Mouse (Mus musculus): ENCODE results near the gene Ttll9.
A peak's percentile ranks its signal among the peaks of the same experiment; 100 is the strongest.

Gene Ttll9

DNA sequence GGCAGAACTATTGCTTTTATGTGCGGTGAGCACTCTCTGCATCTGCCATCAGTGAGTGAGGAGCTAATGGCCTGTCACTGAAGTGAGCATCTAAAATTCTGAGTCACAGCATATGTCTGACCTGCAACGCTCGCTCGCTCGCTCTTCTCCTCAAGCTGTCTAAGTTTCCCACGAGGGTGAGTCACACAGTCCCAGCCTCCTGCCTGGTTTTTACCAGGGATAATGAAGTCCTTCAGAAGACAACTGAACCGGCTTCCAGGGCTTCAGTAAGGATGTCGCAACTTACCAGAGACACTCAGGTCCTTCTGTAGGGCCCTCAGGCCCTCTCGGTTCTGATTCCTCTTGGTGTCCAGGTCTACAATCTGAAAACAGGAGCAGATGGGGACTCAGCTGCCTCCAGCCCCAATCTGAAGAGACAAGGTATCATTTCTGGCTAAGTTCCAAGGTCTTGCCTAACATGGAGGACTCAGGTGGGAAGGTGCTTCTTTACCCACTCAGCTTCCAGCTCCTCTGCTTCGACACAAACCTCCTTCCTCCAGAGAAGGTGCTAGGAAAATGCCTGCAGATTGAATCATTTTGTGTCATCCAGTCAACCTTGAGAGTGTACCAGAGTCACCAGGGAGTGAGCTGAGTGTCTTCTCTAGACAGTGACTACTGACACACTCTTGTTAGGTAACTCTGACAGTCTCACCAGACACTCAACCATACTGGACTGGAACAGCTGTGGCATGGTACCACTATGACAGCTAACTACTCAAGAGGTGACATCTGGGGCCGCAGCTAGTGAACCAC is 51.6 kb downstream of the Ttll9 start:
- DNase-seq (ENCODE audit: low spot score) = no peak

DNA sequence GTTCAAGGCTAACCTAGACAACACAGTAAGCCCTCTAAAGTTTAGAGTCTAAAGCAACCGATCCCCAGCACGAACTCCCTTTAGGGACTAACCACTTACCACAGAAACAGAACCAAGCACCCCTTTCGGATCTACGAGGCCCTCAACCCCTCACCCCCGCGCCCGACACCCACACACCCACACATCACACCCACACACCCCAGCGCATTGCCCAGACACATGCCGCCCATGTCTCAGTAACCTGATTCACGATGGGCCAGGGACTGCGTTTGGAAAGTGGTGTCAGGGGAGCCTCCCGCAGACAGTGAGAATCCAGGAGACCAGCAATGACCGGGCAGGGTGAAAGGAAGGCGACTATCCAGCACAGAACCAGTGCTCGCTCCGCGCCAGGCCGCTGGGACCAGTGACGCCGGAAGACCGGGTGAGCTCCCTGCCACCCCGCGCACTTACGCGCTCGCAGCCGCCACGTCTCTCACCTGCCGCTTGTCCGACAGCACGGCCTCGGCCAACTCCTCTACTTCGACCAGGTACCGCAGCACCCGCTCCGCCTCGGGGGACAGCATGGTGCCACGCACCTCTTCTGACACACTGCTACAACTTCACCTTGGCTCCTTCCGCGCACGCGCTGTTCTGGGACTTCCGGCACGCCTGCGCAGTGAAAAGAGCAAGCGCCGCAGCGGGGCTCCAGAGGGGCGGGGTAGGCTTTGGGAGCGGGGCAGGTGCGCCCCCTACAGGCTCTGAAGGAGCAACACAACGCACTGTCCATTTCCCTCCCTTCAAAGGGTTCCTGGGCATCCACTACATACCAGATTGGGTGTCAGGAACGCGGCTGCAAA is 52.7 kb downstream of the Ttll9 start, which contains the start of gene Pdrg1:
Pdrg1 (minus strand) TSS at position 670 of the 836 bp plus-strand sequence.
- DNase-seq (ENCODE audit: low spot score) = peak; percentile 85

DNA sequence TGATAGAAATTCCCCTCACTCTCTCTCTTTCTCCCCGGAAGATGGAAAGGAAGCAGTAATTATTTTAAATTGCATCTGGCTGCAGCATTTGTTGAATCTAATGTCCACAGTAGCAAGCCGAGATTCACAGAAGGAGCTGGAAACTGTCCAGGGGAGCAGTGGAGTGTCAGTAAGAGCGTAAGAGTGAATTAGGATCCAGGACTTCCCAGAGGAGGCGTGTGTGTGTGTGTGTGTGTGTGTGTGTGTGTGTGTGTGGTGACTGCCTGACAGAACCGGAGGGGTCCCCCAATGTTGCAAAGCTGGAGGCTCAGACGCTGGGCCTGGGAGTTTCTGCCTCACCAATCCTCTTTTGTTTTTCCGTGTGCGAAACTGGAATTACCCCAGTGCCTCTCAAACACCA is 53.5 kb downstream of the Ttll9 start:
- no peak for DNase-seq (ENCODE audit: low spot score)

DNA sequence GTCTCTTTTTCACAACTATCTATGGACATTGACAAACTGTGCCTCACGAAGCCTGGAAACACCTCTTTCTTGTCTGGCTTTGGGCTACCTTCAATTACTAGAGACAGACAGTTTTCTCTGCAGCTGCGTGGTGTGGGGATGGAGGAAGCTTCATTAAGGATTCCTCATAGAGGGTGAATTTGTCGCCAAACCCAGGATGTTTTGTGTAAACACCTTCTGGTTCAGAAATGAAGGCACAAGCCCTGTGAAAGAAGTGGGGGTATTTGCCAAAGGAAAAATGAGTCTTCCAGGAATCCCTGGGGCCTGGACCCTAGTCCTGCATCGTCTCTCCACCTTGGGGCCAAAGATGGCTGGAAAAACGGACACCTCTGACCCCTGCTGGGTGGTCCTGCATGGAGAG is 54.5 kb downstream of the Ttll9 start:
- no peak for DNase-seq (ENCODE audit: low spot score)

DNA sequence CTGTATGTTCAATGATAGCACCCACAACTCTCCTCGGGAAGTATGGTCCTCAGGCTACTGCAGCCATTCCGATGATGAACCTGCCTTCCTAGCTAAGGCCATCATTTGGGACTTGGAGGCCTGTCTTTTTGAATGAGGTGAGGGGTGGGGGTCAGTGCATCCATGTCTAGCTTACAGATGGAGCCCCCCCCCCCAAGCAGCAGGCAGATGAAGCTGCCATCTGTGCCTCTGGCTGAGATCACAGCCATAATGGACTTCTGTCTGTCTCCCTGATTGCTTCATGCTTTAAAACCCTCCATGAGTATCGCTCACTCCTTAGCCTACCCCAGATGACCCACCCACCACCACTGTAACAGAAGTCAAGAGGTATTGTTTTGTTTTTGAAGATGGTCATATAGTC is 57.1 kb downstream of the Ttll9 start:
- DNase-seq (ENCODE audit: low spot score) = no peak

DNA sequence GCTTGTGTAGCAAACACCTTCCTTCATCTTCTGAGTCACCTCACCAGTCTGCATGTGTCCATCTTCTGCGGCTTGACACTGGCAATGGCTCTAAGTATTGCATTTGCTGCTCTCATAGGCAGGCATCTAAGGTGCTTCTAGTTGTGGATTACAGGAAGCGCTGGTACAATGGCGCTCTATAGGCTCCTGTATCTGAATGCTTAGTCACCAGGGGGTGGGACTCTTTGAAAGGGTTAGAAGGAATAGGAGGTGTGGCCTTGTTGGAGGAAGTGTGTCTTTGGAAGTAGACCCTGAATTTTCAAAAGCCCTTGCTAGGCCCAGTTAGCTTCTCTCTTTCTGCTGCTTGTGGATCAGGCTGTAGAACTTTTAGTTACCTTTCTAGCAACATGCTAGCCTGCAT is 58.9 kb downstream of the Ttll9 start:
- DNase-seq (ENCODE audit: low spot score) = no peak

DNA sequence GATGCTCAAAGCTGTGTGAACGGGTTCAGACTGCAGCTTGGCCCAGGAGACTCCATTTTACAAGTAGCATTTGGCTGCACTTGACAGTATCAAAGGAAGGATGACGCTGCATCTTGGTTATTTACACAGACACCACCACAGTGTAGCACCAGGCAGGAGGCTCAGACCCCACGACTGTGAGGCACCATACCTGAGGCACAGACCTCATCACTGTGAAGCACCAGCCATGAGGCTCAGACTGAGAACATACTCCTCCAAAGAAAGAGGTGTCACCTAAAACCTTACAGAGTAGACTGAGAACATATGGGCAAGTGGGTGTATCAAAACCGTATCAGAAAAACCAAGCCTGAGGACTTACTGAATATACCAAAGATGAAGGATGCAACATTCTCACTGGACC is 60.6 kb downstream of the Ttll9 start:
- DNase-seq (ENCODE audit: low spot score) = no peak

DNA sequence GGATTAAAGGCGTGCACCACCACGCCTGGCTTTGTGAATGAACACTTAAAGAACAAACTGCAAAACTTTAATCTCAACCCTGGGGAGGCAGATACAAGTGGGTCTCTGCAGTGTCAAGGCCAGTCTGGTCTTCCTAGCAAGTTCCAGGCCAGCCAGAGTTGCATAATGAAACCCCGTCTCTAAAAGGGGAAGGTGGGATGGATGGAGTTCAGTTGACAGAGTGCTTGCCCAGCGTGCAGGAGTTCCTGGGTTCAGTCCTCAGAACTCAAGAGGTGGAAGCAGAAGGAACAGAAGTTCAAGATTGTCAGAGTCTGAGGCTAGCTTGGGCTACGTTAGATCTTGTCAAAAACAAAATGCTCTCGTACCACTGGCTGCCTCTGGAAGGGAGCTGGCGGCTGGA is 63.8 kb downstream of the Ttll9 start:
- DNase-seq (ENCODE audit: low spot score) = no peak

DNA sequence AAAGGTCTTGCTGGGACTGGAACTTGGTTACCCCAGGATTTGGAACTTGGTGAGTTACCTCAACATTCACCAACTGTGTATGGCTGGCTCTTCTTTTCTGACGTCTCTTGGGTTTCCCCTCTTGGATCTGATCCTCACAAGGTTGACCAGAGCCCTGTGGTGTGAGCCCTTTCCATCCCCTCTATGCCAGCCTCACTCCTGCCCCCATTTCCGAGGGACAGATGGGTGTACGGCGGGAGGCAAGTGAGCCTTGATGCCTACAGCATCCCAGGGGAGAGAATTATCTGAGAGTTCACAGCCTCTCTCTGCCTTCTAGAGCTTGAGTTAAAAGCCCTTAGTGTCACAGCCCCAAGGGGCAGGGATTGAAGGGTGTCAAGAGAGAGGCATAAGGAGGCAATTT is 65.2 kb downstream of the Ttll9 start:
- no peak for DNase-seq (ENCODE audit: low spot score)

DNA sequence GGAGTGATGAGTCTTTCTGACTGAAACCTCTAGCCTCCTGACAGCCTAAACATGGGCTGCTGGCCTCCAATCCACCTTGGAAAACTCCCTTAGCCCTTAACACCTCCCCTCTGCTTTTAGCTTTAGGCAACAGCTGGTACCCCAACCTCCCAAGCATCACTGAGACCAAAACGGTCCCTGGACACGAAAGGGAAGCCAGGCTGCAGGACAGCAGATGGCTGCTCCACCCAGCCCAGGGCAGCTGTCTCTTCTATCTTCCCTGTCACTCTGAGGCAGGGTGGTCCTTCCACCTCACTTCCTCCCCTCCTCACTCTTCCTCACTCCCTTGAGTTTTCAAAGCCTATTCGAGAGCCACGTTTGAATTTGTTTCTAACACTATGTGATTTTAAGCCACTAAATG is 68.1 kb downstream of the Ttll9 start:
- no peak for DNase-seq (ENCODE audit: low spot score)

DNA sequence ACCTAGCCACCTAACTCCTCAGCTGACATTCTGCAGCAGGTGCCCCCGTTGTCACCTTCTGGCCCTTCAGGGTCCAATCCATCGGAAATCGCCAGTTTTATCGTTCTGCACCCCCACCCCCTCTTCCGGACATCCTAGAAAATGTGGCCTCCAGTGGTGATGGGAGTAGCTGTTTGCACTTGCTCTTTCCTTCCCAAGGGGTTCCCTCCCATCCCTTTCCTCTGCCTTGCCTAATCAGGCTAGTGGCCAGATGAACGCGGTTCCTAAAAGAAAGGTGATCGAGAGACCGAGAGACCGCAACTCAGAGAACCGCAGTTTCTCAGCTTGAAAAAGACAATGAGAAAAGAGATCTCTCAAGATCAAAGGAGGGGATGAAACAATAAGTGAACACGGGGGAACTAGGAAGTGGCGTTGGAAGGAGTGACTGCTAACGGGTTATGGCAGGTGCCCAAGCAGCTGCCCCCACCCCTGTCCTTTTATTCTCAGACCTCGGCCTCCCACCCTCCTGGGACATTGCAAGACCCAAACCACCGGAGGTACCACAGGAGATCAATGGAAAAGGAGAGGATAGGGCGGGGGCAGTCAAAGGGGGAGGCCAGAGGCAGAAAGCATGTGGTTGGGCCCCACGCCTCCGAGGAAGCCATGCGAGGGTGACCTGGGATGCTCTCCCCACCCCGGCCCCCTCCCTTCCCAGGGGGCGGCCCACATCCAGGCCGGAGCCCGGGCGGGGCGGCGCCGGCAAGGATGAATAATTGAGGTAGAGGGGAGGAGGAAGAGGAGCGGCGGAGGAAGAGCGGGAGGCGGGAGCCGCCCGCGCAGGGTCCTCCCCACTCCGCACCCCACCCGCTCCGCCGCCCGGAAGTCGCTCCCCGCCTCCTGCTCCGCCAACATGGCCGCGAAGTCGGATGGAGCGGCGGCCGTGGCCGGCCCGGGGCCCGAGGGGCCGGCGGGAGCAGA is 69.1 kb downstream of the Ttll9 start, which contains the start of gene Xkr7:
Xkr7 (plus strand) TSS at position 727 of the 957 bp plus-strand sequence.
- DNase-seq (ENCODE audit: low spot score) = no peak

DNA sequence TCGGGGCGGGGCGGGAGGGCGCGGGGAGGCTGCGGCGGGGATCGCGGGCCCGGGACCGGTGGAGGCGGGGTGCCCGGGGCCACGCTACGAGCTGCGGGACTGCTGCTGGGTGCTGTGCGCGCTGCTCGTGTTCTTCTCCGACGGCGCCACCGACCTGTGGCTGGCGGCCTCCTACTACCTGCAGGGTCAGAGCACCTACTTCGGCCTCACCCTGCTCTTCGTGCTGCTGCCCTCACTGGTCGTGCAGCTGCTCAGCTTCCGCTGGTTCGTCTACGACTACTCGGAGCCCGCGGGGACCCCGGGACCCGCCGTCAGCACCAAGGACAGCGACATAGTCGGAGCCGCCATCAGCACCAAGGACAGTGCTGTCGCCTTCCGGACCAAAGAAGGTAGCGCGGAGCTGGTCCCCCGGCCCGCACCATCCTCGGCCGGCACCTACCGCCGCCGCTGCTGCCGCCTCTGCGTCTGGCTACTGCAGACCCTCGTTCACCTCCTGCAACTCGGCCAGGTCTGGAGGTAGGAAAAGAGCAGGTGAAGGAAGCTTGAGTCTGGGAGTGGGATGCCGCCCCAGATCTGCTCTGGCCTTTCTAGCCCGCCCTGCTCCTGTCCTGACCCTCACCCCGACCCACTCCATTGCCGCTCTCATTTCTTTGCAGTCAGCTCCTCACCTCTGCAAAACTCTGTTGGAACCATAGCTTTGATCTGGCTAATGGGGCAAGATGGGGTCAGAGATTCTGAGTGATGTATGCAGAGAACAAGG is 70.0 kb downstream of the Ttll9 start:
- peak; percentile 48 for DNase-seq (ENCODE audit: low spot score)

DNA sequence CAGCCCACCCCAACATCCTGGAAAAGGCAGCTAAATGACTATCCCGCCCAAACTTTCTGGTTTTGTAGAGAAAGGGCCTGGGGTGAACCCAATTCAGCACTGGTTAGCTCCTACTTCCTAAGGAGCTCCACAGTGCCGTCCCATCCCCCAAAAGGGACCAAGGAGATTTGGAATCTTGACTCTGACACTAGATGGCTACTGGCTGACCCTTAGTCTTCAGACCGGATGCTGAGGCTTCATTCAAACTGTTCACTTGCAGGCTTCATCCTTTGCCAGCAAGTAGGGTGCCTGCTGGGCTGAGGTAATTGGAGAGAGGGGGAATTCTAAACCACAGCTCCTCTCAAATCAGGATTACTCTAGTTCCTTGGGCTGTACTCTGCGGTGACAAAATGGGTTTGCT is 70.7 kb downstream of the Ttll9 start:
- DNase-seq (ENCODE audit: low spot score) = no peak

DNA sequence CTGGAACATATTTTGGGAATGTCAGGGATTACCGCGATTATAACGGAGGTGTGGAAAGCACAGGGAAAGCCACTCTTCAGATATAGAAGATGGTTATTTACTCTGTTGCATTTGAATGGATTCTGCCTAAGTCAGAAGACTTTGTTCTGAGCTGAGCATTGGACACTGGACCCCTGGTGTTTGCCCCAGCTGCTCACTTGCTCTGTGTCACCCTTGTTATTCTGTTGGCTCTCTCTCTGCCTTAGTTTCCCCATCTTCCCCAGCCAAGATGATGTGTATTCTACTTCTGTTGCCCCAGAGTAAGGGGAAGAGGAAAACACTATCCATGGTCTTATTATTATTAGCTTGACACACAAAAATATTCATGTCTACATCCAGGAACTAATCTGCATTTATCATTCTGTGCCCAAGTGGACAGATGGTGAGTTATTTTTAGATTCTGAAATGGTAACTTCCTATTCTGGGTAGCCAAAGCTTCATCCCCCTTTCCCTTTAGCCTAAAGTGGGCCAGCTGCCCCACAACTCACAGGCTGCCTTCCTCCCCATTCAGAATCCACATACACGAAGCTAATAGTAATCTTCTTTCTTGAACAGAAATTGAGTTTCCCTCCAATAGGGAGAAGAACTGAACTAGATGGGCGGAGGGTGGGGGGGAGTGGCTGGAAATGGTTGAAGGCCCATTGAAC is 71.4 kb downstream of the Ttll9 start:
- DNase-seq (ENCODE audit: low spot score) = no peak

DNA sequence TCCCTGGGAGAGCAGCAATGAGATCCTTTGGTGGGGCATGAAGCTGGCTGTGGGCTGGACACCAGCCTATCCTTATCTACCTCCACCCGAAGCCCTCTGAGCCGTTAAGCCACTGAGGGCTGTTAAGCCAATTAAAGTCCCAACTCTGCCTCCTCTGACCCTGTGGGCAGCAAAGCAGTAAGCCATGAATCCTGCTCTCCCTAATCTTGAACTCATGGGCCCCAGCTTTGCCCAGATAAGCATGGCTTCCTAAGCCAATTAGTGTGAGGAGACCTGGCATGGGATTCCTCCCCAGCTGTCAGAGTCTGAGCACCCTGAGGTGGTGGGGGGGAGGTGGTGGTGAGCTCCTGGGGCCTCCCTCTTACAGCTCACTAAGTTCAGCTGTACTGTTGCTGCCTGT is 74.4 kb downstream of the Ttll9 start:
- DNase-seq (ENCODE audit: low spot score) = no peak

DNA sequence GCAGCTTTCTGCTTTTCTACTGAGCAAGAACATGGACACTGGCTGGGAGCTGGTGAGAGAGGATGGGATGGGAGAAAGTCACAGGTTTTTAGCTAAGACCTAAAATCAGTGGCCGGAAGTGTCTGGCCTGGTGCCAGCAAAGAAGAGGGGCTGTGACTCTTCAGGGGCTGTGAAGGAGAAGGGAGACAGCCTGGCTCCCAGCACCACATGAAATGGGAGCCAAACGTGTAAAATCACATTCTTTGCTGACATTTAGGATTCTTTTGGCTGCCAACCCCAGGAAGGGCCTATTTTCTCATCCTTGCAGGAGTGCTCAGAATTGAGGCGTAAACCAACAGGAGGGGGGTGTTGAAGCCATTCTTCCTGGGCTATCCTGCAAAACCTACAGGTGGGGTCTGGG is 81.6 kb downstream of the Ttll9 start:
- no peak for DNase-seq (ENCODE audit: low spot score)

DNA sequence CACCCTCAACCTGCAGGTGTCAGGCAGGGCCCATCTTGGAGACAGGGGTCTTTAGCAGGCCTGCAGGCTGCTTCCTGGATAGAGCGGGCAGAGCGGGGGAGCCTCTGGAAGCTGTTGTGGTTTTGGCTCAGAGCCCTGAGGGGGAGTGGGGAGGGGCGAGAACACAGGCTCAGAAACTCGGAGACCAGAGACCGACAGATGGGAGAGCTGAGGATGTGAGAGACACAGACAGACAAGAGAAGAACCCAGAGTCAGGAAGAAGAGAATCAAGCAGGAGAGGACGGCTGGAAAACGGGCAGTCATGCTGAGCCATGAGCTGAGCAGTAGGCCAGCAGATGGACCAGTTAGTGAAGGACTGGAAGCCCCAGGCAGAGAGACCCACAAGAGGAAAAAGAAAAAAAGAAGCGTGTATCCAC is 83.6 kb downstream of the Ttll9 start:
- no peak for DNase-seq (ENCODE audit: low spot score)

DNA sequence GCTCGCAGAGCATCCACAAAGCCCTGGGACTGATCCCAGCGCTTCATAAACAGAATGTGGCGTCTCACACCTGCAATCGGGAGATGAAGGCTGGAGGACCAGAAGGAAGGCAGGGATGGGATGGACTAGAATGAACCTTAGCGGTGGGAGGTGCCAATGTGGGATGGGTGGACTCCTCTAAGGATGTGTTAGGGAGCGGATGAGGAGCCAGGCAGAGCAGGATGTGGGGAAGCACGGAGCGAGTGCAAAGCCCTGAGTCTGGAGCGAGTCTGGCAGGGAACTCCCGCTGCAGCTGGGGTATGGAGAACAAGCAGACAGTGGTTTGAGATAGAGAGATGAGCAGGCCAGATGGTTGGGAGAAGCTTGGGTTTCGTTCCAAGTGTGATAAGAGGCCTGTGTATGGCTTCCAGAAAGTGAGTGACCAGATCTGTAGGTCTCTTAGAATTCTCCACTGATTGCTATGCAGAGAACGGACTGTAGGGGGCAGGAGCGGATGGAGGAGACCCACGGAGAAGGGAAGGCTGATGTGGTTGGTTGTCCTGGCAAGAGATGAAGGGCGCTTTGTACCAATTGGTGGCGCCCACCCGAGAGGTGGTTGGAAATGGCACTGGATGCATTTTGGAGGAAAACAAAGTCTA is 85.7 kb downstream of the Ttll9 start:
- no peak for DNase-seq (ENCODE audit: low spot score)

DNA sequence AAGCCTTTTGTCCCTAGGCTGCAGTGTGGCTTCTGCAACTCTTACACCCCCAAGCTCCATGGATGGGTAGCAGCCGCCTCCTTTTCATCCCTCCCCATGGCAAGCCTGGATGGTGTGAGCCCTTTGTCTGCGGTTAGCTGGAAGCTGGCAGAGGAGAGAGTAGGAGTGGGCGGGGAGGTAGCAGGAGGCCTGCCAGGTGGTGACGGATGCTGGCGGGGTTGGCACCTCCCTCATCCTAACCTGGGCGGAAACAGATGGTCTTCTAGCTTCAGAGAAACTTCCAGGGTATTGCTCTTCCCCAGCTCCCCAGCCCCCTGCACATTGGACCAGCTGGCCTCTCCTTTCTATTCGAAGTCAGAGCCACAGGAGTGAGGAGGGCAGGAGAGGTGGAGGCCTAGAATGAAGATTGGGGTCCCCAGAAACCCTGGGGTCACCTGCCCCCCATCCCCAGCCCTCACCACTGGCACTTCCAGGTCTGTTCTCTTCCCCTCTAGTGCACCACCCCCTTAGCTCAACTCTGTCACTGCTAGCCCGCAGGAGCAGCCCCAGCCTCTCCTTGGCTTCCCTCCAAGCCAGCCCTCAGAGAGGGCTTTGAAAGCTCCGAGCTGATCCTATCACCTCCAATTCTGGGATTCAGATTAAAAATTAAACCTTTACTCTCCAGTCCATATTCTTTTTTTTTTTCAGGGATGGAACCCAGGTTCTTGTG is 87.2 kb downstream of the Ttll9 start:
- DNase-seq (ENCODE audit: low spot score) = no peak

DNA sequence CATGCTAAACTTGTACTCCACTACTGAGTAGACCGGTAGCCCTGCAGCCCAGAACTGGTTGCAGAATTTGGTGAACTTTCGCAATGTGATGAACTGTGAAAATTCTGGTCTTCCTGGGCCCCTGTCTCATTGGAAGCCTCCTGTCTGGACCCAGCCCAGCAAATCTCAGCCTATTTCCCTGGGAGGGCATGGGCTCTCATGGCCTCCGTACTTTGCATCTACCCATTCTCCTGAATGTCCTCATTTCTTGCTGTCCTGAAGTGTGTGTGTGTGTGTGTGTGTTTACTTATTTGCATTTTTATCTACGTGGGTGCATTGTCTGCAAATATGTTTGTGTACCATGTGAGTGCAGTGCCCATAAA is 87.7 kb downstream of the Ttll9 start:
- no peak for DNase-seq (ENCODE audit: low spot score)

Data from spleen, adult 12 weeks (tissue).